Mouse (Mus musculus) embryo, embryonic 10.5 days (tissue): Measurements from ENCODE around the gene Nanog.
"Not testable (repeated sequence)": the region's sequence is repeated elsewhere in the genome, so short reads cannot be mapped to it uniquely, and the experiment has no call there.

Source experiments
- DNase-seq: peaks from one replicate; pipeline ENCODE4 v3.0.0-alpha.2; 2015; ENCODE audit warnings: low spot score

The Nanog gene

GRCm38 (mm10) chr6:122707036-122707800 lies at the start of gene Nanog:
Gene Nanog, plus strand, starts transcription at chr6:122707489.
- no peak for DNase-seq

- DNase-seq, result no peak
These were observed 49.7 kb upstream of the Nanog start for GRCm38 (mm10) chr6:122657630-122658029.

- DNase-seq, result peak; percentile 77
These were observed 47.7 kb upstream of the Nanog start for GRCm38 (mm10) chr6:122659567-122659966.

- DNase-seq, result peak; percentile 79
These were observed 46.5 kb upstream of the Nanog start for GRCm38 (mm10) chr6:122660601-122661379.

GRCm38 (mm10) chr6:122662551-122663264 lies 44.6 kb upstream of the Nanog start:
- DNase-seq, result no peak

- DNase-seq, result no peak
These were observed 43.6 kb upstream of the Nanog start for GRCm38 (mm10) chr6:122663596-122664206.

- DNase-seq, result no peak
These were observed 41.4 kb upstream of the Nanog start for GRCm38 (mm10) chr6:122665866-122666265.

- DNase-seq, result no peak
These were observed 39.6 kb upstream of the Nanog start for GRCm38 (mm10) chr6:122667715-122668114.

GRCm38 (mm10) chr6:122668823-122669222 lies 38.5 kb upstream of the Nanog start:
- DNase-seq, result no peak

GRCm38 (mm10) chr6:122669406-122670200 lies 37.7 kb upstream of the Nanog start:
- DNase-seq, result peak; percentile 99

- peak; percentile 42 for DNase-seq
These were observed 37.1 kb upstream of the Nanog start for GRCm38 (mm10) chr6:122670201-122670551.

- no peak for DNase-seq
These were observed 36.4 kb upstream of the Nanog start for GRCm38 (mm10) chr6:122670841-122671240.

GRCm38 (mm10) chr6:122672746-122673145 lies 34.5 kb upstream of the Nanog start:
- no peak for DNase-seq

- no peak for DNase-seq
These were observed 24.6 kb upstream of the Nanog start for GRCm38 (mm10) chr6:122682646-122683045.

GRCm38 (mm10) chr6:122686709-122687108 lies 20.6 kb upstream of the Nanog start:
- no peak for DNase-seq

GRCm38 (mm10) chr6:122689411-122690055 lies 17.8 kb upstream of the Nanog start:
- DNase-seq, result no peak

- DNase-seq, result no peak
These were observed 17.2 kb upstream of the Nanog start for GRCm38 (mm10) chr6:122690082-122690481.

GRCm38 (mm10) chr6:122695398-122695797 lies 11.9 kb upstream of the Nanog start:
- no peak for DNase-seq

GRCm38 (mm10) chr6:122699628-122700027 lies 7.7 kb upstream of the Nanog start:
- not testable (repeated sequence) for DNase-seq

- no peak for DNase-seq
These were observed 5.5 kb upstream of the Nanog start for GRCm38 (mm10) chr6:122701816-122702215.
